Mouse (Mus musculus): ENCODE results near the gene Pwwp2b.

DNA sequence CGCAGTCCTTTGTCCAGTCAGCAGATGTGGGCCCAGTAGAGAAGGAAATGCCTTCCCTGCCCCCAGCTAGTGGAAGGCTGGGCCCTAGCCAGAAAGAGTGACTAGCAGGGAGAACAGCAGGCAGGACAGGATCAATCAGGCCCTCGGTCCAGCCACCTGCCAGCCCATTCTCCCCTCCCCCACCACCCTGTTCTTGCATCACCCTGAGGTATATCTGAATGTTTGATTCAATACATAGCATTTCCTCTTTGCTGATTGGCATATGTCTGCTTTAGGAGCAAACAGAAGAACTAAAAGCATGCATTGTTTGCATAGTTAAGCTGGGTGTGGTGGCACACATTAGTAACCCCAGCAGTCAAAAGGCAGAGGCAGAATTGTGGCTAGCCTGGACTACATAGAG, 32.9 kb downstream of the Pwwp2b start:
- no peak for TF ChIP-seq CTCF (IDR thresholded peaks at IDR 0.05; ENCODE audit: insufficient read depth, low read length)
- no peak for TF ChIP-seq POLR2A (IDR thresholded peaks at IDR 0.05; ENCODE audit: borderline replicate concordance, extremely low read depth, low read depth, low read length)

Measured in lung, adult 2 months (tissue).